Mouse (Mus musculus): ENCODE measurements around the gene Lbhd1.

DNA sequence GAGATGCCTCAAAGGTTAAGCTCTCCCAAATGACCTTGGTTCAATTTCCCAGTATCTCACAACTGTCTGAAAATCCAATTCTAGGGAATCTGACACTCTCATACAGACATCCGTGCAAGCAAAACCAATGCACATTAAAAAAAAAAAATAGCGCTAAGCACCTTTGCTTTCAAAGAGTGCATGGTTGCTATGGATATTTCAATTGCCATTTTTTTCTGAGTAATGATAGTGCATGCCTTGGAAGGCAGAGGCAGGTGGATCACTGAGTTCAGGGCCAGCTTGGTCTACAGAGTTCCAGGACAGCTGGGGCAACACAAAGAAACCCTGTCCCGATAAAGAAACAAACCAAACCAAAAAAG is 2.5 kb upstream of the Lbhd1 start:
- TF ChIP-seq CTCF (IDR thresholded peaks at IDR 0.05; ENCODE audit: low read depth), result no peak
- no peak for TF ChIP-seq EP300 (IDR thresholded peaks at IDR 0.05; ENCODE audit: low read depth)

All from liver, postnatal 0 days (tissue).